Mouse (Mus musculus) kidney, adult 2 months (tissue): ENCODE data around the gene Lpar6.

ENCODE experiments used
- CTCF ChIP-seq: fragments of 200-500 bp; conservative IDR thresholded peaks from 2 replicates; pipeline ENCODE4 v1.5.1; 2011; ENCODE audit warnings: low read depth, mild to moderate bottlenecking, control low read depth, low read length, moderate library complexity, mixed read lengths; ENCODE audit not compliant: insufficient read depth, insufficient read length
- POLR2A ChIP-seq: fragments of 200-500 bp; IDR thresholded peaks from one replicate; pipeline ENCODE4 v1.6.1; 2011; ENCODE audit warnings: low read depth, low read length, control low read depth

GRCm38 (mm10) chr14:73257348-73257747 is 19.7 kb downstream of the Lpar6 start:
- TF ChIP-seq POLR2A (no peak), CTCF (no peak)
